Mouse (Mus musculus) liver (tissue): ENCODE data around the gene Med13.

Experiments
- DNase-seq: peaks from one replicate; pipeline ENCODE4 v3.0.0-alpha.2; 2020; ENCODE audit warnings: mixed read lengths

Gene Med13

DNA sequence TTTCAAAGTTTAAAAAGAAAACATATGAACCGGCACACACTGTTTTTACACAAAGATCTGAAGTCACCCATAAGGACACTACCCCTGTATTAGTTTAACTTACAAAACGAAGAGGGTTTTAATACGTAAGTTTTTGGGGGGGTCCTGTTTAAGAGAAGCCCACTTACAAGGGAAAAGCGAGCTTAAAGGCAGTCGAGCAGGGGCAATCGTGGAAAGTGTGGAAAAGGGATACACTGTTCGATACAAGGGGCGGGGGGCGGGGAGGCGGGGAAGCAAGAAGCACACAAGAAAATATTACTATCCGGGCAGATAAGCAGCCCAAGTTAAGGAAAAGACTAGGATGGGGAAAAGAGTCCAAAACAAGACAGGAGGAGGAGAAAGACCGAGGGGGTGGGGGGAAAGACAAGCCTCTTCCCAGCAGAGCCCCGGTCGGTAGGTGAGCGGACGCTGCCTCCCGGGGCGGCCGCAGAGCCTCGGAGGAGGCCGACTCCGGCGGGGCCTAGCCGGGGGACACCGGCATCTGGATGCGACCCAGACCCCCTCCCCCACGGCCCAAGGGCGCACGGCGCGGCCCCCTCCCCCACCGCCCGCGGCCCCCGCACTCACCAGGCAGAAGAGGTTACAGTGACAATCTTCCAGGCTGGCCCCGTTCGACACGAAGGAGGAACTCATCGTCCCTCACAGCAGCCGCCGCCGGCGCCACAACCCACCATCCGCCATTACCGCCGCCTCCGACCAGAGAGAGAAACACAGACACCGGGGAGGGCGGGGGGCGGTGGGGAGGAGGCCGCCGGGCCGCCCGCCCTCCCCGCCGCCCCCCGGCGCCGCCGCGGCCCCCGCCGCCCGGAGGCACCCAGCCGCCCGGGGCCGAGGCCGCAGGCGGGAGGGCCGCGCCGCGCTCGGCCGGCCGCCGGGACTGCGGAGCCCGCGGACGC lies at the start of gene Med13:
Gene Med13, minus strand, starts transcription at position 749 of the 935 bp plus-strand sequence.
- DNase-seq: peak; percentile 65

DNA sequence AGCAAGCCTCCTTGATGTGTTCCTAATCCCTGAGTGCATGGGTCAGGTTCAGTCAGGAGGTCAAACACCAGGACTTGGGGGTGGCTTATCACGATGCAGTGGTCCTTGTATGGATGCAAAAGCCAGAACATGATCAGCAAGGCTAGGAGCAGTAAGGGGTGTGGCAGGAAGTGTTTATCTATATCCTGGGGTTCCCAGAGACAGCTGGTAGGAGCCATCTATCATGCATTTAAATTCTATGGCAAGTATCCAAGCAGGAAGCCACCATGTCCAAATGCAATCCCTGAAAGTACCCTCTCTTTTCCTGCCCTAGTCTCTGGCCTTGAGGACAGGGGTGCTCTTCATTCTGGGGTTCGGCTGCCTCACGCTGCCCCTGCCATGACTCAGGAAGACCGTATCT lies 47.2 kb upstream of the Med13 start:
- no peak for DNase-seq

DNA sequence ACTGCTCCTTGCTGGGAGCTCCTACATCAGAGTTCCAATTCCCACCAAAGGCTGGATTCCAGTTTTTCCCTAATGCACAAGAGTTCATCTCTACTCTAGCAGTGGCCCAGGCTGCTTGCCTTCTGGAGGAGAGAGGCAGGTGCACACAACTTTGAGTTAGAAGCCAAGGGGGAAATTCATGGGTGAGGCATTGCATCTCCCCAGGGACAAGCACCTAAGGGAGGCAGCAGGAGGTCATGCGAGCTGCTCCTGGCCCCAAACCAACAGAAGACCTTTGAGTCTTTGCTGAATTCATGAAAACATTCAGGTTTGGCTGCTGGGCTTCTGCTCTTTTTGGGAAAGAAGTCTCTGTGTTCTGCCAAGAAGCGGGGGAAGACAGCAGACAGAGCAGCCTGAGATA lies 46.4 kb upstream of the Med13 start:
- no peak for DNase-seq

DNA sequence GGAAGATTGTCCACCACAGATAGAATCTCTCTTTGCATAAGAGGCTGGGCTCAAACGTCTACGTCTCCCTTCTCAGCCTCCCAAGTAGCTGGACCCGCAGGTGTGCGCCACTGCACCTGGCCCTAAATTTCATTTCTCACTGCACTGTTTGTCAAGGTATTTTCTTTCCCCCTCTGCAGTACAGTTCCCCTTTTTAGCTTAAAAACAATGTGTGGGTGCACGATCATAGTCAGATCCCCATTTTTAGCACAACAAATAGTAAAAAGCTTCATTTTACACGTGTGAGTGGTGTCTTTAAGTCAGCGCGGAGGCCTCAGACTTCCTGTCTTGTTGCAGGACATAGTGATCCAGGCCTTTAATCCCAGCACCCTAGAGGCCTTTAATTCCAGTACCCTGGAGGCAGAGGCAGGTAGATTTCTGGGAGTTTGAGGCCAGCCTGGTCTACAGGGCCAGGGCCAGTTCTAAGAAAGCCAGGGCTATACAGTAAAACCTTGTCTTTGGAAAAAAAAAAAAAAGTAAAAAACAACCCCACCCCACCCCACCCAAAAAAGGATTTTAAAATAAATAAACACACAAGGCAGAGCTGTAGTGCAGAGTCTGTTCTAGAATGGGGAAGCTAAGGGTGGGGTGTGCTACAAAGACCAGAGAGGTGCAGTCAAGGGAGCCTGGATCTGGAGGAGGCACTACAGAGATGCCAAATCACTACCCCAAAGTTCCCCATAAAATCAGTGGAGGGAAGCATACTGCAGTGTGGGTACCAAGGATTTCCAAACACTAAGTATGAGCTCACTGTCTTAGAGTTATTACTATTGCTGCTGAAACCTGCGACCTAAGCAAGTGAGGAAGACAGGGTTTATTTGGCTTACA lies 42.1 kb upstream of the Med13 start:
- DNase-seq: no peak

DNA sequence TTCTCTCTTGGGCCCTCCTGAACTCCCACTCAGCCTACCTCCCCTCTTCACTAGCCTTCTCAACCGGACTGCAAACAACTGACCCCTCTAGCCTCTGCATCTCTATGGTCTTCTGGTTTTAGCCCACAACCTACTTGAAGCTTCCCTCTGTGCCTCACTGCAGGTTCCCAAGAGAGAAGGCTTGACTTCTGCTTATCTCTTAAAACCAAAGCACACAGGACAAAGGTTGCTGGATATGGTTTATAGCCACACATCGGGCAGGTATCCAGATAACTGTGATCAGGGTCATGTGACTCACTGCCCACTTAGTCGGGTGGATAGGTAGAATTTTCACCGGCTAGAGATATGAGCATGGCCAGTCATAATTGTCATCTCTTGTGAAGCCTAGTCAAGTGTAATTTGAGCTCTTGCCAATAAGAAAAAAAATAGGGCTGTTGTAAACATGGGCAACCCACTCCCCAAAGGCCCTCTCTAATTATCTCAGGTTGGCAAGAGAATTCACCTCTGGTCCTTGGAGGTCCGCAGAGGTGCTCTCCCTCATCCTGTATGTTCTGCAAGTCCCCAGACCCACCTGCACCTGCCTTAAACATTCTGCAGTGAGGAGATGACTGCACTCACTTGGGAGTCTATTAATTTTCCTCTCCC lies 39.7 kb upstream of the Med13 start:
- no peak for DNase-seq

DNA sequence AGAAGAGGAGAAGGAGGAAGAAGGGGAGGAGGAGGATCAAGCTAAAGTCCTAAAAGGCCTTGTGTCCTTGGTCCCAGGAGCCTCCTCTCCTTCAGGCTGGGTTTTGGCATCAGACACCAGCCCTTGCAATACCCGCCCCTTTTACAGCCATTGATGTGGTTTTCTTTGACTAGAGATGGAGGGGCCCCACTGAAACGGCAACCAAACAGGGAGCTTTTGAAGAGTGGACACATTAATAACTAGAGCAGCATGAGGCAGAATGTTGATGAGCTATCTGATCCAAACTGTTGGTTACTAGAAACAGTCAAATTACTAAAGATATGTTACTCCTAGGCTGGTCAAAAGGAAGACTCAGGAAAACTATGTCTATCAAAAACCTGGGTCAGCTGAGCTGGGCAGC lies 39.1 kb upstream of the Med13 start:
- DNase-seq: no peak

DNA sequence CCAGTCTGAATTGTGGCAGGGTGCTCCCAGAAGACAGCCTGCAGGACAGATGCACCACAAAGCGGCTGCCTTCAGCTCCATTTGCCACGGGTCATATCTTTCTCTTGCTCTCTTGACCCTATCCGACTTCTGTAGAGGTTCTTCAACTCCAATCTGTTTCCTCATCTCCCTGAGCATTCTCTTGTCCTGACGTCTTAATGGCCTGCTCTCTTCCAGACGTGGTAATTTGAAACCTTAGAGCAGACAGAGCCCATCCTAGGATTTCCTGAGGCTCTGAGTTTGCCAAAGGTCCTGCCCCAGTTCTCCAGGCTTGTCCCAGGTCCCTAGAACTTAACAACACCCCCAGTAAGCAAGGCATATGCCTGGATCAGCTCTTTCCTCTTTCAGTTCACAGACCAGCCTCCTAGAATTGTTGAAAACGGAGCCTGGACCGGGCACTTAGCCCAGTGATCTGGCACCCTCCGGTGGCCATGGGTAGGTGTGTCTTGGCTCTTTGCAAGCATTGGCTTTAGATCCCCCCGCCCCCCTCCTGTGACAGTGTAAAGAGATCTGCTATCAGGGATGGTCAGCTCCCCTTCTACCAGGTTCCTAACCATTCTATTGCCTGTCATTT lies 38.2 kb upstream of the Med13 start:
- DNase-seq: peak; percentile 75

DNA sequence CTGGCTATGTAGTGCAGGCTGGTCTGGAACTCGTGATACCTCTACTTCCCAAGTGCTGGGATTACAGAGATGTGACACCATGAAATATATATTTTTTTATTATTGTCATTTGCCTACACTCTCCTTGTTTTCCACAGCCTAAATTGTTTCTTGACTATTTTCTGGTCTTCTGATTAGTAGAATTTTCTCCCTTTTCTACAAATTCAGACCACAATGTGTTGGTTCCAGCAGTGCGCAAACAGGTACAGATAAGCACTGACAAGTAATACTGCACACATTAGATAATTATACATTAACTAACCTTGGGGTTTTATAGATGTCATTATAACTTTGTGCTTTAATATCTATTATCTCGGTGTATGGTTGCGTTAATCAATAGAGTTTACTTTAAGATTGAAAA lies 37.7 kb upstream of the Med13 start:
- no peak for DNase-seq

DNA sequence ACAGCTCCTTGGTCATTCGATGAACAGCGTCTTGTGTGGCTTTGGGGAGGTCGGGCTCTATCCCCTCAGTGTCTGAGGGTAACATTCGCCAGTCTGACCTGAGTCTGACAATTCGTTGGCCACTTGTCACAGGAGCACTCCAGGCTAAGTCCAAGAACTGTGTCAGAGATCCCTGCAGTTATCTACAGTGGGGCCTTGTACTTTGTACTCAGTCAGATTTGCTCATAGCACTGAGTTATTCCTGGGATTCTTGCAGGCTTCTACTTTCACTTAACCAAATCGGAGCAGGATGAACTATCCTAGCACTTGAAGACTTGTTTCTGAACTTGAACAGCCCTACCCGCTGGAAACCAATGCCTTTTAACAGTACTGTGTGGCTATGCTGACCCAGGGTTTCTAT lies 34.3 kb upstream of the Med13 start:
- no peak for DNase-seq

DNA sequence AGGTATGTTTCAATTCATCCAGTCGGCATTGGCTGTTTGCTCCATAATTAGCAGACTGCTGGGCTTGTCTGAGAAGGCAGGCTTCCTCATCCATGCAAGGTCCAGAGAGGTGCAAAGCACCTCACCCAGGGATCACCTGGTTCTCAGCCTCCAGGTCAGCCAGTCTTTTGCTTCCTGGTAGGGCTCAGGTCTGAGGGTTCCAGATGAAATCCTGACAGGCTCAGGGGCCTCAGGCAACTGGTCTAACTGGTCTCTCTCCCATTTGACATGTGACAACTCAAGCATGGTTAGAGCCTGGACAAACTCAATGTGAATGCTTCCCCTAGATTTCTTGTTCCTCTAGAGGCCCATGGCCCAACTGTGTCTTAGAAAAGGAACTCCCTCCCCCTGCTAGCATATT lies 32.9 kb upstream of the Med13 start:
- no peak for DNase-seq

DNA sequence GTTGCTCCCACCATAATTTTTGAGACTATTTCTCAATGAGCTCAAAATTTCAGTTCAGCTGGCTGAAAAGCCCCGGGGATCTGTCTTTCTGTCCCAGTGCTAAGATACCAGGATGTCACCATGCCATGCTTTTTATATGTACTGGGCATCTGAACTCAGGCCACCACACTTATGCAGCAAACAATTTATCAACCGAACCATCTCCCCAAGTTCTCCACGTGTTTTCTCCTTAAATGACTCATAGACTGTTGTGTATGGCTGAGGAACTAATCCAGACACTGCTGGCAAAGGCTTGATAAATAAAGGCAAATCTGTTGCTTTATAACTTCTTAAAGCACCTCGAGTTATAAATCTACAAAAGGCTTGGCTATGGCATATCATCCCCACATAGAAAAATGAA lies 32.1 kb upstream of the Med13 start:
- no peak for DNase-seq

DNA sequence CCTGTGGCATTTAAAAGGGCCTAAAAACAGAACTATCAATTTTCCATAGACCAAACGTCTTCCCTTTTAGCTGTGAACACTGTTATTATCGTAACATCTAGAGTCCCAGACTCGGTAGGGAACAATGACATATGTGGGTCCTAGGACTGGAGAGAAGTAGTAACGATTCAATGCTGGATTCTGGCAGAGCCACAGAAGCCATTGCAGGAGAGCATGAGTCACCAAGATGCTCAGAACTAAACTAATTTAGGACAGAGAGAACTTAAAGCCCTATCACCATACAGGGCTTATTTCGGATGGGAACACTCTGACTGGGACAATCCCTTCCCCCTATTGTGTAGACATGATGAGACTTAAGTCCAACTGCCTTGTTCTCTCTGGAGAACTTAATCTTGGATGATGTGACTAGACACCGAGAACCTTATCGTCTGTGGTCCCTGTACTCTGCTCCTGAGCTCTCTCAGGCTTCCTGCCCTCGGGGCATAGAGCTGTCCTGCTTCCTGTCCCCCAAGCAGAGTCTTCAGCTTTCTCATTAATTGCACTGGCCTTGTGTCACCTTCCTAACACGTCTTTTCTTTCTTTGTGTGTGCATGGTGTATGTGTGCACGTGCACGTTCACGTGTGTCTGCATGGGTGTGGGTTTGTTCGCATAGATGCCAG lies 31.5 kb upstream of the Med13 start:
- DNase-seq: no peak

DNA sequence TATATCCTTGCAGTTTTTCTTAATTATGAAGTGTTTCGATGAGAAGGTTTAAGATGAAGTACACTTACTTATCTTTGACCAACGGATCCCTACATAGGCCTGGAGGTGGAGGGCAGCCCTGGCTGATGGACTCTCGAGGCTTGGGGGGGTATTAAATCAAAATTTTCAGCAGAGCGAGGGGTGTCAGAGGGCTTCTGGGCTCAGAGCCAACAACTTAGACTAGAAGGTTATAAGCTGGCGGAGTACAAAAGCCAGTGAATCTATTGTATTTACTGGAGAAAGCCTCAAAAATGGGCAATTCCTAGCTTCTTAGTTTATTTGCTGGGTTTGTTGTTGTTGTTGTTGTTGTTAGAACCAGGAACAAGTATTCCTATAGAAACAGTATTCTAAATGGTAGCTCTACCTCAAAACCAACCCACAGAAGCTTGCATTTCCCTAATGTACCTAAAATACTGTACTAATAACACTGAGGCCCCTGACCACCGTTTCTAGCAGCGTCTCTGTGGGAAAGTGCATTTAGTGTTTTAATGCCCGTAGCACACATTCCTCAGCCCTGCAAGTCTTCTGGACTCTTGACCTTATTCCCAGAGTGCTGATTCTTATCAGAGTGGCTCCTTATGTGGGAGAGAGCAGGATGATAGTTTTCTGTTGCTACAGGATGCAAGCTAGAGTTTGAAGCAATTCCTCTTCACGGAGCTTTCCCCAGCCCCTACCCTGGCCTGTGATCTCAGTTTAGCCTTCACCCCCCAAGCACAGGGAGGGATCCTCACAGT lies 29.9 kb upstream of the Med13 start:
- DNase-seq: no peak

DNA sequence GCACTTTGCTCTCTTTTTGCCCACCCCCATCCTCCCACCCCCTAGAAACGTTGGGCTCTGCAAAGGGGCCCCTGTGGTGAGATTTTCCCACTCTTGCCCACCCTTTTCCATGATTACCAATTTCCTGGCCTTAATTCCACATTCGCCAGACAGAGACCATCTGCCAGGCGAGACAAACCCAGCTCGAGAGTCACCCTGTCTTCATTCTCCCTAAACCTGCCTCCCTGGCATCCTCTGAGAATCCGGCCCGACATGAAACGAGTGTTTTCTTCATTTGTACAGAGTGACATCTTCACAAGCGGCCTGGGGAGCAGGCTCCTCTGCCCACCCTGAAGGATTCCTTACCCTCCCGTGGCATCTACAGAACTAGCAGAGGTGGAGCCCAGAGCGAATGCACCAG lies 29.2 kb upstream of the Med13 start:
- DNase-seq: no peak

DNA sequence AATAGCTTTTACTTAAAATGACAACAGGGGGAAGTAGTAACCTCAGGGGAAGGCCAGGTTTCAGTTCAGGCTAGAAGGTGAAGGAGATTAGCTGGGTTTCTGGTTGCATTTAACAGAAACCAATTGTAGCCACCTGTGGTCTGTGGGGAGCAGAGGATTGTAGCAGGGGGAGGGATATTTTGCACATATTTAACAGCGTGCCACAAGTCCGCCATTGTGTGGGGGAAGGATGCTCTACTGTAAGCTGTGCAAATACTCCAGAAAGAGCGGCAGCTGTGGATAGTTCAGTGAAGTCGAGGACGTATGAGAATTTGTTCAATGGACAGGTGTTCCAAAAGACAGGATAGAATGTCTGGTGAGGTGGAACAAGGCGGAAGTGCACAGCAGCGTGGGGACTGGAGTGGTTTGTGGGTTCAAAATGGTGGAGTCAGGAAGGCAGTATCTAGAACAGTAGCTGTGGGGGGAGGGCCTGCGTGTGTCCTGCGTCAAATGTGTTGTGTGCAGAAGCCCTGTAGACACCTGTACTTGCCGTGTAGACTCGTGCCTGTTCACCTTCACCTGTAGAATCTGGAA lies 28.4 kb upstream of the Med13 start:
- DNase-seq: no peak

DNA sequence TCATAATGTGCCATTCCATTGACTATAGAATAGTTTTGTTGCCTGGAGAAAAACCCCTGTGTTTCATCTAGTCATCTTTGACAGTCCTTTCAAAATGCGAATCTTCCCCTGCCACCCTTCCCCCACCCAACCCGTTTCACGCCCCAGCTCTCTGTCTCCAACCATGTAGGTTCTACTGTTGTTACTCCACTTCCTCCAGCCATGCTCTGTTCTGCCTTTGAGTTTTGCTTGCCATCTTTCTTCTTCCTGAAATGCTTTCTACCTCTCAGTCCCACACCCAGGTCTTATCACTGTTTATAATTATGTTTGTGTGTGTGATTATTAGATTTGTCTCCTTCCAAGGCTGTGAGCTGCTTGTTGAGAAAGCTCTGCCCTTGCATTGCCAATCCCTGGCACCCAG lies 26.7 kb upstream of the Med13 start:
- no peak for DNase-seq

DNA sequence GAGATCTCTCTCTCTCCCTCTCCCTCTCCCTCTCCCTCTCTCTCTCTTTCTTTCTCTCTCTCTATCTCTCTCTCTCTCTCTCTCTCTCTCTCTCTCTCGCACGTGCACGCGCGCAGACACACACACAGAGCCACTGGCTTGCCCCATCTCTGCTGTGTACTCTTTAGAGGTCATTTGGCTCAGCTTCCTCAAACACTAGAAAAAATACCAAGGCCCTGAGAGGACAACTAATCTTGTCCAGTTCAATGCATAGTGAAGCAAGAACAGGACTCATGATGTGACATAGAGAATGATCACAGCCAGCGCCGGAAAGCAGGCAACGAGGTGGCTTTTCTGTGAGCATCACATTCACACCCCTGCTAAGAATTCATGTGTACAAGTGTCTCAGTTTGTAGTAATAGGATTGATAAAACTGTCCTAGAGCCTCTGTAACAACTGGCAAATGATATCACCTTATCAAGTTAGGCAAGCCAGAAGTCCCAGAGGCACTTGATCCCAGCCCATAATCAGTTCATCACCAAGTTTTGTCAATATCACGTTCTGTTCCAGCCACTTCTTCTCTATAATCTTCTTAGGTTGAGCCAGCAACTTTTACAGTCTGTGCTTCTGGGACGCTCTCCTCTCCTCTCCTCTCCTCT lies 25.2 kb upstream of the Med13 start:
- DNase-seq: no peak

DNA sequence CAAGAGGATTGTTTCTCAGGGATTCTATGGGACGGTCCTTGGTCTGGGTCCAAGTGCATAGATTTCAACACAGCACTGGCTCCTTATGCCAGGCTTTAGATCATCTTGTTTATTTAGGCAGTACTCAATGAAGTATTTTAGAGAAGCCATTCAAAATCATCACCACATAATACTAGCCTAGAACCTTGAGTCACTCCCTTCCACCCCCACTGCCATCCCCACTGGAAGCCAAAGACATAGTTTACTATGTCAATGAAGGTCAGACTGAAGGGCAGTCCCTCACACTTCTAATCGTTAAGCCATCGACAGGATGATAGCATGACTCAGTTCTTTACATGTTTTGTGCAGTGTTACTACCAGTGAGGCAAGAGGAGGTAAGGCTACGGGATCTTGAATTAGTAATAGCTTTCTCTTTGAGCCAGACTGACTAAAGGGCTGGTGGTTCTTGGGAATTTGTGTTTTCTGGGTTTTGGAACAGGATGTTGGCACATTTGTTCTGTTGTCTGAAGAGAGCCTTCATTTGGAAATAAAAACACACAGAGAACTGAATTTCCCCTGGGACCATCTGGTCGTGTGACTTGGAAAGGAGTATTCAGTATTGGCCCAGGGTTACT lies 24.2 kb upstream of the Med13 start:
- no peak for DNase-seq

DNA sequence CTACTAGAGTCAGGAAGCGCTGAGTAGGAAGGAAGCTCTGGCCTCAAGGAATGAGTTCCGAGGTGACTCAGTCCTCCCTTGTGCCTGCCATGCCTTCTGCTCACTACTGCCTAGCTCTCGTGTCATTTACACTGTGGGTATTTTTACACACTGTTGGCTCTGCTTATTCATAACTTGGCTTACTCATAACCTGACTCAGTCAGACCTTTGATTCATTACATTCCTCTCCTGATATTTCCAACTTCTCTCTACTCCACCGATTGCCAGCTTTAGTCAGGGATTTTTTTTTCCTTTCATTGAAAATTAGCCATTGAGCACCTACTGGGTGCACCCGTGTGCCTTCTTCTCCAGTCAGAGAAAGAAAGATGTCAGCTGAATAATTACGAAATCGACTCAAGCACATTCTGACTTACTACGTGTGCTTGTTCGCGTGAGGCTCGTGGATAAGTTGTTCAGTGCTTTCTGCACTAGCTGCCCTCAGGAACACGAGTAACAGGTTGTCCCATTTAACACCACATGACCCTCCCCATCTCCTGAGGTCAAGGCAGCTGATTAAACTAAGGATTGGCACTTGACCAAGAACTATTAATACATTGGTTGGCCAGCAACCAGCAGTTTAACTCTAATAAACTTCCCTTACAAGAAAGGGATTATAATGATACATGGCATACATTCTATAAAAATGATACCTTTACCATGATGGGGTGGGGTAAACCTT lies 23.3 kb upstream of the Med13 start:
- DNase-seq: no peak

DNA sequence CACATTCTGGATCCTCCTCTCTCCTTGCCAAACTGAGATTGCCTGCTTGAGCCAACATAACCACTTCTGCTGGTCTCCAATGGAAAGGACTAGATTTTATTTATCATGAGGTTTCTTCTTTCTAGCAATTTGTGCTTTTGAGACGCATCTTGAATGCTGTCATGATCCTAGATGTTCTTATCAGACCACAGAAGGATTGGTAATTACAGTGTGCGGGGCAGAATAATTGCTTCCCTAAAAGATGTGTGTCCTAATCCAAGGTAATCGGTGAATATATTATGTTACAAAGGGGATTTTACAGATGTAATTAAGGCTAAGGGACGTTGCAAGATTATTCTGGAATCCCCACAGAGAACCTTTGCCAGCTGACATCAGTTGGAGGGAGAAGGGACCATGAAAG lies 21.6 kb upstream of the Med13 start:
- DNase-seq: no peak
